Mouse (Mus musculus): ENCODE data around the gene Zmiz1. TPM values are rescaled to one million over a fixed set of nuclear protein-coding genes. Genes with fewer than 3 reads are reported as not detected.

Gene Zmiz1
- polyA plus RNA-seq, 1 experiment = 34.5 TPM

DNA sequence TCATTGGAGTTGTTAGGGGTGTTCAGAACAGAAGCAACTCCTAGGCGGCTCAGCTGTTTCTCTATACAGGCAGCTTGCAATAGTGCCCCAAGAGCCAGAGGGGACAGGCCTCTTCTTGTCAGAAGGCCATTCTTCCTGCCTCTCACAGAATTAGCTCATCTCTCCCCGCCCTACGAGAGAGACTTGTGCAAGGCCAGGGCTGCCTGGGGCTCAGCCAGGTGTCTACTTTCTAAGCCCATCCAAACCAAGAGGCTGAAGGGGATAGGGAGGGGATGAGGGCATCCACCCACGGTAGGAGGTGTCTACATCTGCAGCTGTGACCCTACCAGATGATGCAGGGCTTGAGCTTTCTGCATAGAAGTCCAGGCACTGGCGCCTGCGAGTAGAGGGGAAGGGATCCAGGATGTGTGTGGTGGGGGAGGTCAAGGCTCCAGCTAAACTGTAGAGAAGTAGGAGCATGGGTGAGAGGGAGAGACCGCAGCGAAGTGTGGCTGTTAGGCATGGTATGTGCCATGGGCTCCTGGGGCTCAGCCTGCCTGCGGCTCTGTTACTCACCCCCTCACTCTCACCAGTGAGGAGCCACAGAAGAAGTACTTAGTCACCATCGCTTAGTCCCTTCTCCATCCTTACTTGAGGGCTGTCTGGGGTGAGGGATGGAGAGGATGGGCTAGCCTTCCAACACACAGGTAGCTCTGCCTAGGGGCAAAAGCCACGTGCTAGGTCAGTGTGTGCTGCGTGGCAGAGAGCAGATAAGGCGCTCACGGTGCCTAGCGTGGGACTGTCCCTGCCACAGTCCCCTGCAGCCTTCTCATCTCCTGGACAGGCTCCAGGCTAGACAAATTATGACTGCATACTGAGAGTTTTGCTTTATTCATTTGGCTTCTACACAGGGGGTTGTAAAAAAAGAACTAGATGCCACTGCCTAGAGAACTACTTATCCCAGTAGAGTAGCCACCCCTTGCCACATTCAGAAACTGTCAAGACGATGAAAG lies 130.3 kb downstream of the Zmiz1 start:
- H3K4me2 ChIP-seq (ENCODE audit: low read depth) = peak overlapping the region; percentile 66
- peaks cover 6% of the 10 kb centered on the region for H3K36me3 ChIP-seq (ENCODE audit: control insufficient read depth, insufficient read depth)
- H3K27me3 ChIP-seq (ENCODE audit: control insufficient read depth, insufficient read depth, insufficient read length) = no peaks in the 10 kb centered on the region
- H3K79me2 ChIP-seq (ENCODE audit: control insufficient read depth, insufficient read depth) = no peaks in the 10 kb centered on the region
- H3ac ChIP-seq (ENCODE audit: control insufficient read depth, insufficient read length) = no peak overlapping the region
- H3K4me3 ChIP-seq = no peak overlapping the region
- no peak for TF ChIP-seq MYOG (IDR thresholded peaks at IDR 0.05; ENCODE audit: control insufficient read depth in 1 of 3, insufficient read depth in 1 of 3, insufficient read length in 2 of 3, low read depth in 2 of 3)
- peak in 2 of 3 experiments; percentile 13 to 35 for TF ChIP-seq MYOD1 (IDR thresholded peaks at IDR 0.05; ENCODE audit: control insufficient read depth in 1 of 3, insufficient read length in 2 of 3, low read depth in 2 of 3)
- TF ChIP-seq USF1 (IDR thresholded peaks at IDR 0.05; ENCODE audit: low read depth) = no peak
- peak; percentile 27 for TF ChIP-seq POLR2AphosphoS2 (IDR thresholded peaks at IDR 0.05; ENCODE audit: insufficient read length, low read depth)
- TF ChIP-seq POLR2A (IDR thresholded peaks at IDR 0.05; ENCODE audit: insufficient read length, low read depth) = peak; percentile 27
- TF ChIP-seq MAX (IDR thresholded peaks at IDR 0.05; ENCODE audit: low read depth) = no peak
- peak; percentile 54; the same call in 1 of the 2 replicates for TF ChIP-seq CEBPB (IDR thresholded peaks at IDR 0.05; ENCODE audit: insufficient read depth, poor library complexity, severe bottlenecking)
- TF ChIP-seq REST (IDR thresholded peaks at IDR 0.05; ENCODE audit: insufficient read depth, insufficient read length) = no peak

DNA sequence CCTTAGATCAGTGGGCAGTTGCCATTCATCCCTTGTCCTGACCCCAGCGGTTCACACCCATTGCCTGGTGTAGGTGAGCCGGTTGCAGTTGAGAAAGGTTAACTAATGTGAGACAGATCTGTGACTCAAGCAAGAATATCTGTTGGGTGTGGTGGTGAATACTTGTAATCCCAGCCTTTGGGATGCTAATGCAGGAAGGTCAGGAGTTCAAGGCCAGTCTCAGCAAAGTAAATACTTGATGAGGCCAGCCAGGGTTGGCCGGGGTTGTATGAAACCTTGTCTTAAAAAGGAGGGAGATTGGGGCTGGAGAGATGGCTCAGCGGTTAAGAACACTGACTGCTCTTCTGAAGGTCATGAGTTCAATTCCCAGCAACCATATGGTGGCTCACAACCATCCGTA lies 132.0 kb downstream of the Zmiz1 start:
- H3K27me3 ChIP-seq (ENCODE audit: control insufficient read depth, insufficient read depth, insufficient read length) = no peaks in the 10 kb centered on the region
- no peak overlapping the region for H3K4me3 ChIP-seq
- no peaks in the 10 kb centered on the region for H3K79me2 ChIP-seq (ENCODE audit: control insufficient read depth, insufficient read depth)
- TF ChIP-seq E2F4 (IDR thresholded peaks at IDR 0.05; ENCODE audit: insufficient read depth) = no peak
- TF ChIP-seq CEBPB (IDR thresholded peaks at IDR 0.05; ENCODE audit: insufficient read depth, poor library complexity, severe bottlenecking) = no peak
- TF ChIP-seq MAX (IDR thresholded peaks at IDR 0.05; ENCODE audit: low read depth) = no peak
- TF ChIP-seq USF1 (IDR thresholded peaks at IDR 0.05; ENCODE audit: low read depth) = no peak
- TF ChIP-seq SRF (IDR thresholded peaks at IDR 0.05; ENCODE audit: control insufficient read depth, insufficient read length, low read depth) = no peak
- no peak for TF ChIP-seq MYOG (IDR thresholded peaks at IDR 0.05; ENCODE audit: control insufficient read depth in 1 of 3, insufficient read depth in 1 of 3, insufficient read length in 2 of 3, low read depth in 2 of 3)
- TF ChIP-seq POLR2A (IDR thresholded peaks at IDR 0.05; ENCODE audit: insufficient read length, low read depth) = no peak
- TF ChIP-seq REST (IDR thresholded peaks at IDR 0.05; ENCODE audit: insufficient read depth, insufficient read length) = no peak
- TF ChIP-seq MYOD1 (IDR thresholded peaks at IDR 0.05; ENCODE audit: control insufficient read depth in 1 of 3, insufficient read length in 2 of 3, low read depth in 2 of 3) = no peak
- no peak for TF ChIP-seq TCF3 (IDR thresholded peaks at IDR 0.05; ENCODE audit: insufficient read length, low read depth)
- H3K4me2 ChIP-seq (ENCODE audit: low read depth) = no peak overlapping the region
- H3K36me3 ChIP-seq (ENCODE audit: control insufficient read depth, insufficient read depth) = no peaks in the 10 kb centered on the region
- no peak overlapping the region for H3ac ChIP-seq (ENCODE audit: control insufficient read depth, insufficient read length)

DNA sequence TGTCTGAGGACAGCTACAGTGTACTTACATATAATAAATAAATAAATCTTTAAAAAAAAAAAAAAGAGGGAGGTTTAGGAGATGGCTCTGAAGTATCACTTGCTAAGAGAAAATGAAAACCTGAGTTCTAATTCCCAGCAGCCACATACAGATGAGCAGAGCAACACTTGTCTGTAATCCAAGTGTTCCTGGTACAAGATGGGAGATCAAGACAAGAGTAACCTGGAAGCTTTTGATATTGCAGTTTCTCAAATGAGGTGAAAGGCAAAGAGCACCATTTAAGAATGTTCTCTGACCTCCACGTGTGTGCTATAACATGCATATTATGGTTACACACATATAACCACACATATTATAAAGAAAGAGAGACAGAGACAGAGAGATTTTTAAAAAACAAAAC lies 132.4 kb downstream of the Zmiz1 start:
- no peak for TF ChIP-seq POLR2AphosphoS2 (IDR thresholded peaks at IDR 0.05; ENCODE audit: insufficient read length, low read depth)
- TF ChIP-seq TCF3 (IDR thresholded peaks at IDR 0.05; ENCODE audit: insufficient read length, low read depth) = no peak
- TF ChIP-seq MAX (IDR thresholded peaks at IDR 0.05; ENCODE audit: low read depth) = no peak
- TF ChIP-seq REST (IDR thresholded peaks at IDR 0.05; ENCODE audit: insufficient read depth, insufficient read length) = no peak
- TF ChIP-seq CEBPB (IDR thresholded peaks at IDR 0.05; ENCODE audit: insufficient read depth, poor library complexity, severe bottlenecking) = no peak
- no peak overlapping the region for H3K4me2 ChIP-seq (ENCODE audit: low read depth)
- H3ac ChIP-seq (ENCODE audit: control insufficient read depth, insufficient read length) = no peak overlapping the region
- H3K36me3 ChIP-seq (ENCODE audit: control insufficient read depth, insufficient read depth) = no peaks in the 10 kb centered on the region
- H3K4me3 ChIP-seq = no peak overlapping the region
- no peaks in the 10 kb centered on the region for H3K79me2 ChIP-seq (ENCODE audit: control insufficient read depth, insufficient read depth)
- no peaks in the 10 kb centered on the region for H3K27me3 ChIP-seq (ENCODE audit: control insufficient read depth, insufficient read depth, insufficient read length)

DNA sequence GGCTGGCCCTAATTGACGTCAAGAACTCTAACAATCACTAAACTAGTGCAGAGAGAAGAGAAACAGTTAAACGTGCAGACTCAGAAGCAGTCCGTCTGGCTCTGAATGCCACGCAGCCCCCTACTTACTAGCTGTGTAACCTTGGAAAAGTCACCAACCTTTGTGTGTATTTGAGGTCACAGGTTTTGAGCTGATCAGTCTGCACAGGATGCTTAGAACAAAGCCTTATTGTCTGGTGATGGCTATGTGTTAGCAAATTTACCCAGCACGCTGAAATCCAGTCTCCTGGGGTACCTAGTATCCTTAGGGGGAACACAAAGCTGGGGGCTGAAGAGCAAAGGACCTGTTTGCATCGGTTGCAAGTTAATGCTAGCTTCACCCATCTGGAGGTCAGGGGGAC lies 133.5 kb downstream of the Zmiz1 start:
- Histone ChIP-seq H3K4me2 (ENCODE audit: low read depth) (no peak overlapping the region), H3K27me3 (ENCODE audit: control insufficient read depth, insufficient read depth, insufficient read length) (no peaks in the 10 kb centered on the region), H3K36me3 (ENCODE audit: control insufficient read depth, insufficient read depth) (no peaks in the 10 kb centered on the region), H3K4me3 (no peak overlapping the region), H3K79me2 (ENCODE audit: control insufficient read depth, insufficient read depth) (no peaks in the 10 kb centered on the region), H3ac (ENCODE audit: control insufficient read depth, insufficient read length) (no peak overlapping the region)
- TF ChIP-seq CEBPB (IDR thresholded peaks at IDR 0.05; ENCODE audit: insufficient read depth, poor library complexity, severe bottlenecking) (no peak), TCF12 (IDR thresholded peaks at IDR 0.05; ENCODE audit: insufficient read depth, poor library complexity, severe bottlenecking) (no peak), POLR2A (IDR thresholded peaks at IDR 0.05; ENCODE audit: insufficient read length, low read depth) (no peak), REST (IDR thresholded peaks at IDR 0.05; ENCODE audit: insufficient read depth, insufficient read length) (no peak), MYOD1 (IDR thresholded peaks at IDR 0.05; ENCODE audit: control insufficient read depth in 1 of 3, insufficient read length in 2 of 3, low read depth in 2 of 3) (no peak), MAX (IDR thresholded peaks at IDR 0.05; ENCODE audit: low read depth) (no peak), MYOG (IDR thresholded peaks at IDR 0.05; ENCODE audit: control insufficient read depth in 1 of 3, insufficient read depth in 1 of 3, insufficient read length in 2 of 3, low read depth in 2 of 3) (no peak), TCF3 (IDR thresholded peaks at IDR 0.05; ENCODE audit: insufficient read length, low read depth) (no peak), SRF (IDR thresholded peaks at IDR 0.05; ENCODE audit: control insufficient read depth, insufficient read length, low read depth) (no peak), POLR2AphosphoS2 (IDR thresholded peaks at IDR 0.05; ENCODE audit: insufficient read length, low read depth) (no peak), USF1 (IDR thresholded peaks at IDR 0.05; ENCODE audit: low read depth) (no peak), E2F4 (IDR thresholded peaks at IDR 0.05; ENCODE audit: insufficient read depth) (no peak)
